ENCODE assay signal across 18 mouse cellular contexts in genomic region chr15:91928511-91928910, GRCm38 (mm10).
DNase-seq lines count a peak whose midpoint lies in the region; ATAC-seq lines count a peak whose summit lies in the region.
"Had no signal": no experiment of that assay in that cellular context is flagged by ENCODE, and none has a peak within 500 bp of the region (broad histone marks: within the 10 kb centered on the region; RNA-seq: fewer than 3 reads in every experiment).

No protein-coding gene starts in this region.

- H3K9ac ChIP-seq in forebrain, embryonic 14.5 days (ENCODE audit: low read length), result no peak overlapping the region
- no peak overlapping the region for H3K9ac ChIP-seq in forebrain, embryonic 11.5 days (ENCODE audit: low read length)
- no peak overlapping the region for H3K9ac ChIP-seq in neural tube, embryonic 11.5 days (ENCODE audit: low read length)
- no peak overlapping the region for H3K9ac ChIP-seq in neural tube, embryonic 15.5 days (replicated peaks)
- no peak overlapping the region for H3K9ac ChIP-seq in midbrain, embryonic 13.5 days (replicated peaks)
- H3K9ac ChIP-seq: limb, embryonic 15.5 days; liver, embryonic 15.5 days had no signal

- no peak overlapping the region for H3K4me2 ChIP-seq in forebrain, embryonic 14.5 days (ENCODE audit: low read length)
- no peak overlapping the region for H3K4me2 ChIP-seq in forebrain, embryonic 11.5 days (ENCODE audit: low read depth, low read length, severe bottlenecking)
- H3K4me2 ChIP-seq in neural tube, embryonic 11.5 days (ENCODE audit: low read depth), result no peak overlapping the region
- no peak overlapping the region for H3K4me2 ChIP-seq in neural tube, embryonic 15.5 days
- H3K4me2 ChIP-seq in midbrain, embryonic 13.5 days (replicated peaks), result no peak overlapping the region
- H3K4me2 ChIP-seq: heart, embryonic 11.5 days; limb, embryonic 15.5 days; liver, embryonic 15.5 days had no signal

- H3K4me3 ChIP-seq in forebrain, embryonic 14.5 days (ENCODE audit: low read depth, low read length), result no peak overlapping the region
- no peak overlapping the region for H3K4me3 ChIP-seq in forebrain, embryonic 11.5 days (ENCODE audit: low read depth, low read length)
- H3K4me3 ChIP-seq in neural tube, embryonic 11.5 days (ENCODE audit: low read depth, low read length), result no peak overlapping the region
- no peak overlapping the region for H3K4me3 ChIP-seq in neural tube, embryonic 15.5 days (replicated peaks)
- no peak overlapping the region for H3K4me3 ChIP-seq in midbrain, embryonic 13.5 days (replicated peaks)
- H3K4me3 ChIP-seq: limb, embryonic 15.5 days; liver, embryonic 15.5 days had no signal

- H3K27ac ChIP-seq in forebrain, embryonic 14.5 days (ENCODE audit: low read depth, low read length), result no peak overlapping the region
- H3K27ac ChIP-seq in forebrain, embryonic 11.5 days (ENCODE audit: low read depth, low read length), result no peak overlapping the region
- no peak overlapping the region for H3K27ac ChIP-seq in neural tube, embryonic 11.5 days (ENCODE audit: low read depth, low read length)
- H3K27ac ChIP-seq in neural tube, embryonic 15.5 days (replicated peaks), result no peak overlapping the region
- H3K27ac ChIP-seq in midbrain, embryonic 13.5 days, result no peak overlapping the region
- H3K27ac ChIP-seq: kidney, postnatal 0 days; limb, embryonic 15.5 days; liver, embryonic 15.5 days; stomach, postnatal 0 days had no signal

- peak; percentile 39 for DNase-seq in forebrain, embryonic 14.5 days (ENCODE audit: low spot score)
- DNase-seq in forebrain, embryonic 11.5 days (ENCODE audit: low spot score), result no peak
- peak; percentile 11 for DNase-seq in neural tube, embryonic 11.5 days (ENCODE audit: low spot score)
- no peak for DNase-seq in adrenal gland, adult (ENCODE audit: inconsistent age in 2 of 2, low spot score in 1 of 2)
- no peak for DNase-seq in kidney, adult 9 months
- DNase-seq: adrenal gland, adult 8-10 months; cerebellum, adult 9-10 months; heart, postnatal 10 days; kidney, adult 11 months; layer of hippocampus, postnatal 36 days had no signal

- WGBS in forebrain, embryonic 14.5 days, result 46% methylated on average over 7 of the region's 7 CpGs
- WGBS in forebrain, embryonic 11.5 days, result 70% methylated on average over 7 of the region's 7 CpGs
- WGBS in neural tube, embryonic 11.5 days, result 72% methylated on average over 7 of the region's 7 CpGs
- 38% methylated on average over 7 of the region's 7 CpGs for WGBS in neural tube, embryonic 15.5 days
- 48% methylated on average over 7 of the region's 7 CpGs for WGBS in midbrain, embryonic 13.5 days

- no peak for ATAC-seq in forebrain, embryonic 14.5 days
- ATAC-seq in forebrain, embryonic 11.5 days (replicated peaks; ENCODE audit: low FRiP score), result no peak
- no peak for ATAC-seq in neural tube, embryonic 11.5 days (ENCODE audit: insufficient read depth, low FRiP score, low TSS enrichment)
- ATAC-seq in neural tube, embryonic 15.5 days (ENCODE audit: low FRiP score), result no peak
- peak; percentile 75 for ATAC-seq in midbrain, embryonic 13.5 days
- ATAC-seq: lung, postnatal 0 days had no signal

- H3K9me3 ChIP-seq in forebrain, embryonic 14.5 days (replicated peaks; ENCODE audit: control insufficient read depth, low read length), result no peaks in the 10 kb centered on the region
- no peaks in the 10 kb centered on the region for H3K9me3 ChIP-seq in forebrain, embryonic 11.5 days (ENCODE audit: control insufficient read depth, low read length)
- no peaks in the 10 kb centered on the region for H3K9me3 ChIP-seq in neural tube, embryonic 11.5 days (ENCODE audit: control insufficient read depth, low read length)
- no peaks in the 10 kb centered on the region for H3K9me3 ChIP-seq in neural tube, embryonic 15.5 days (replicated peaks)
- no peaks in the 10 kb centered on the region for H3K9me3 ChIP-seq in midbrain, embryonic 13.5 days
- H3K9me3 ChIP-seq: limb, embryonic 15.5 days; liver, embryonic 15.5 days had no signal

- no peaks in the 10 kb centered on the region for H3K36me3 ChIP-seq in forebrain, embryonic 14.5 days (ENCODE audit: control insufficient read depth, insufficient read depth, low read length)
- no peaks in the 10 kb centered on the region for H3K36me3 ChIP-seq in forebrain, embryonic 11.5 days (ENCODE audit: control insufficient read depth, insufficient read depth, low read length)
- H3K36me3 ChIP-seq in neural tube, embryonic 11.5 days (ENCODE audit: control insufficient read depth, insufficient read depth, low read length), result no peaks in the 10 kb centered on the region
- no peaks in the 10 kb centered on the region for H3K36me3 ChIP-seq in neural tube, embryonic 15.5 days
- no peaks in the 10 kb centered on the region for H3K36me3 ChIP-seq in midbrain, embryonic 13.5 days
- H3K36me3 ChIP-seq: limb, embryonic 15.5 days; liver, embryonic 15.5 days had no signal

- H3K27me3 ChIP-seq in forebrain, embryonic 14.5 days (replicated peaks; ENCODE audit: control insufficient read depth, insufficient read depth, low read length), result no peaks in the 10 kb centered on the region
- no peaks in the 10 kb centered on the region for H3K27me3 ChIP-seq in forebrain, embryonic 11.5 days (ENCODE audit: control insufficient read depth, insufficient read depth, low read length)
- no peaks in the 10 kb centered on the region for H3K27me3 ChIP-seq in neural tube, embryonic 11.5 days (ENCODE audit: control insufficient read depth, insufficient read depth, low read length)
- H3K27me3 ChIP-seq in neural tube, embryonic 15.5 days (replicated peaks), result no peaks in the 10 kb centered on the region
- no peaks in the 10 kb centered on the region for H3K27me3 ChIP-seq in midbrain, embryonic 13.5 days
- H3K27me3 ChIP-seq: limb, embryonic 15.5 days; liver, embryonic 15.5 days had no signal

- no peaks in the 10 kb centered on the region for H3K4me1 ChIP-seq in forebrain, embryonic 14.5 days (ENCODE audit: control insufficient read depth, insufficient read depth, low read length)
- no peaks in the 10 kb centered on the region for H3K4me1 ChIP-seq in forebrain, embryonic 11.5 days (replicated peaks; ENCODE audit: control insufficient read depth, insufficient read depth, low read length)
- no peaks in the 10 kb centered on the region for H3K4me1 ChIP-seq in neural tube, embryonic 11.5 days (ENCODE audit: control insufficient read depth, insufficient read depth, low read length)
- H3K4me1 ChIP-seq in neural tube, embryonic 15.5 days, result no peaks in the 10 kb centered on the region
- peaks cover 3% of the 10 kb centered on the region for H3K4me1 ChIP-seq in midbrain, embryonic 13.5 days (replicated peaks)
- H3K4me1 ChIP-seq: limb, embryonic 15.5 days; liver, embryonic 15.5 days had no signal

Comparison
In these comparisons a context has a peak if more than half of its experiments do, and no peak if none do; other contexts are left out.
1. DNase-seq: peak in forebrain, embryonic 14.5 days (single experiment) and neural tube, embryonic 11.5 days (single experiment); none in forebrain, embryonic 11.5 days (single experiment), adrenal gland, adult (0 of 2) and kidney, adult 9 months (single experiment).